Mouse (Mus musculus): Measurements from ENCODE around the gene Gm21775.
"Not testable (repeated sequence)": the region's sequence is repeated elsewhere in the genome, so short reads cannot be mapped to it uniquely, and the experiment has no call there.

Gene Gm21775

GRCm38 (mm10) chrY:10553153-10553552 is at the start of gene Gm21775:
TSS of gene Gm21775 (plus strand) at chrY:10553453.
- in situ Hi-C loops (cut with MboI) = not testable (repeated sequence)

GRCm38 (mm10) chrY:10535942-10536341 is 17.3 kb upstream of the Gm21775 start, which contains the start of gene Gm20737:
TSS of gene Gm20737 (minus strand) at chrY:10536042.
- in situ Hi-C loops (cut with MboI) = not testable (repeated sequence)

All from mature B cell (primary cell).